Mouse (Mus musculus) cerebellum, adult 2 months (tissue): ENCODE results near the gene Ganab.

Experiments used
- CTCF ChIP-seq: fragments of 200-500 bp; IDR thresholded peaks from 2 replicates; pipeline ENCODE4 v1.5.1; 2011; ENCODE audit warnings: low read depth, mild to moderate bottlenecking, control low read depth, low read length, moderate library complexity, borderline replicate concordance; ENCODE audit not compliant: insufficient read depth
- POLR2A ChIP-seq: fragments of 200-500 bp; IDR thresholded peaks from 2 replicates; pipeline ENCODE4 v1.6.1; 2011; ENCODE audit warnings: low read length, control low read depth, borderline replicate concordance; ENCODE audit not compliant: insufficient read depth

DNA sequence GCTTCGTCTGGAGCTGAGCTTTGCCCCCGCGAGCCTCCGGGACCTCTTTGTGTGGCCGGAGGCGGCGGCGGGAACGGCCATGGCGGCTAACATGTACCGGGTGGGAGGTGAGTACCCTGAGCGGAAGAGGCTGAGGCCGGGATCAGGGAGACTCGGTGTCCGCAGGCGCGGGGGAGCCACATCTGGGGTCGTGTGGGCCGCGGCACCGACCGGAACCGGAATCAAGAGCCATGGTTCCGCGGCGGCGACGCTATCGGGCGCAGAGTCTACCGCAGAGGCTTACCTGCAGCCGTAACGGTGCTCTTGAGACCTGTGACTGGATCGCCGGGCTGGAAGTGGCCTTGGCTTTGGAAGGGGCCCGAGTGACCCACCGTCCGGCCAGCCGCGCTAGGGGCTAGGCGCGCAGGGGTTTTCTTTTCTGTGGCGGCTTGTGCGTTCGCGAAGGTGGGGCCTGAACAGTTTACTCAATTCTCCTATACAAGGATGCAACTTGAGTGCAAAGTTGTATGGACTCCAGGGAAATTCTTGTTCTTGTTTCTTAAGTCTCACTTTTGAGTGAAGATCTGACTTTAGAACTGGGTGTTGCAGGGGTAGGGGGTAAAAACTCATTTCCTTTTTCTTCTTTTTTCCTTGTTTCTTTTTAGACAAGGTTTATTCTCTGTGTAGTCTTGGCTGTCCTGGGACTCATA, 44.5 kb downstream of the Ganab start:
- no peak for TF ChIP-seq CTCF
- no peak for TF ChIP-seq POLR2A
